Comparison of ENCODE assay signal across 28 mouse cellular contexts in genomic region chr7:115407889-115408288, GRCm38 (mm10).
"Had no signal": no experiment of that assay in that cellular context is flagged by ENCODE, and none has a peak within 500 bp of the region (broad histone marks: within the 10 kb centered on the region; RNA-seq: fewer than 3 reads in every experiment).

No protein-coding gene starts in this region.

- DNase-seq: gastrocnemius, postnatal 14 days; gastrocnemius, postnatal 36 days; heart, adult 11 months; heart, adult 2 months; heart, postnatal 14 days; heart, postnatal 36 days; kidney, adult 11 months; kidney, adult 2 months; kidney, adult 9 months; kidney, postnatal 14 days; kidney, postnatal 4 days; layer of hippocampus, postnatal 36 days; left cerebral cortex, postnatal 4 days; liver, embryonic 13.5 days had no signal

- H3K9ac ChIP-seq: heart, embryonic 15.5 days; hindbrain, embryonic 13.5 days; hindbrain, embryonic 15.5 days; kidney, embryonic 15.5 days; limb, embryonic 13.5 days; limb, embryonic 15.5 days; liver, embryonic 13.5 days; liver, embryonic 15.5 days had no signal

- H3K27me3 ChIP-seq: heart, embryonic 13.5 days; heart, embryonic 15.5 days; hindbrain, embryonic 13.5 days; hindbrain, embryonic 15.5 days; limb, embryonic 15.5 days; liver, embryonic 13.5 days; liver, embryonic 15.5 days had no signal

- H3K4me3 ChIP-seq: heart, adult 2 months; heart, embryonic 13.5 days; heart, embryonic 15.5 days; hindbrain, embryonic 13.5 days; hindbrain, embryonic 15.5 days; kidney, embryonic 15.5 days; layer of hippocampus, adult 2 months; left cerebral cortex, adult 2 months; limb, embryonic 13.5 days; limb, embryonic 15.5 days; liver, embryonic 13.5 days; liver, embryonic 15.5 days had no signal

- H3K4me2 ChIP-seq: heart, embryonic 11.5 days; heart, embryonic 13.5 days; heart, embryonic 15.5 days; hindbrain, embryonic 13.5 days; hindbrain, embryonic 15.5 days; kidney, embryonic 15.5 days; limb, embryonic 13.5 days; limb, embryonic 15.5 days; liver, embryonic 13.5 days; liver, embryonic 15.5 days had no signal

- H3K36me3 ChIP-seq: heart, embryonic 13.5 days; heart, embryonic 15.5 days; hindbrain, embryonic 13.5 days; hindbrain, embryonic 15.5 days; kidney, embryonic 15.5 days; limb, embryonic 13.5 days; limb, embryonic 15.5 days; liver, embryonic 13.5 days; liver, embryonic 15.5 days had no signal

- H3K27ac ChIP-seq: heart, adult 2 months; hindbrain, embryonic 13.5 days; hindbrain, embryonic 15.5 days; hindbrain, postnatal 0 days; kidney, embryonic 15.5 days; kidney, postnatal 0 days; layer of hippocampus, adult 2 months; left cerebral cortex, adult 2 months; limb, embryonic 13.5 days; limb, embryonic 15.5 days; liver, embryonic 13.5 days; liver, embryonic 15.5 days had no signal

- H3K9me3 ChIP-seq: heart, embryonic 13.5 days; heart, embryonic 15.5 days; hindbrain, embryonic 13.5 days; hindbrain, embryonic 15.5 days; kidney, embryonic 15.5 days; limb, embryonic 13.5 days; limb, embryonic 15.5 days; liver, embryonic 13.5 days; liver, embryonic 15.5 days had no signal

- H3K4me1 ChIP-seq: kidney, embryonic 15.5 days; liver, embryonic 13.5 days; liver, embryonic 15.5 days had no signal

- ATAC-seq: hindbrain, postnatal 0 days; intestine, embryonic 16.5 days had no signal
